ENCODE assay signal across 15 mouse cellular contexts in genomic region chr8:91278060-91278459, GRCm38 (mm10).
"Had no signal": no experiment of that assay in that cellular context is flagged by ENCODE, and none has a peak within 500 bp of the region (broad histone marks: within the 10 kb centered on the region; RNA-seq: fewer than 3 reads in every experiment).

No protein-coding gene starts in this region.

- H3K4me3 ChIP-seq: liver, embryonic 13.5 days; midbrain, embryonic 12.5 days; myocyte; neural tube, embryonic 13.5 days had no signal

- ATAC-seq: midbrain, embryonic 16.5 days had no signal

- H3K27ac ChIP-seq: kidney, postnatal 0 days; liver, embryonic 13.5 days; midbrain, embryonic 12.5 days; neural tube, embryonic 13.5 days had no signal

- H3K4me1 ChIP-seq: liver, embryonic 13.5 days; midbrain, embryonic 12.5 days; neural tube, embryonic 13.5 days had no signal

- H3K4me2 ChIP-seq: liver, embryonic 13.5 days; midbrain, embryonic 12.5 days; neural tube, embryonic 13.5 days had no signal

- H3K9me3 ChIP-seq: liver, embryonic 13.5 days; neural tube, embryonic 13.5 days had no signal

- H3K9ac ChIP-seq: liver, embryonic 13.5 days; midbrain, embryonic 12.5 days; neural tube, embryonic 13.5 days had no signal

- H3K36me3 ChIP-seq: liver, embryonic 13.5 days had no signal

- H3K27me3 ChIP-seq: liver, embryonic 13.5 days; midbrain, embryonic 12.5 days; neural tube, embryonic 13.5 days had no signal

- DNase-seq: kidney, adult 2 months; kidney, postnatal 25 days; layer of hippocampus, adult 9-11 months; liver, embryonic 13.5 days; lung, adult 2 months; lung, postnatal 14 days; lung, postnatal 4 days; retina, postnatal 1 day; thymus, adult 18-20 months; thymus, postnatal 36 days had no signal
